9 mouse cellular contexts compared by ENCODE assay signal in the genomic region with DNA sequence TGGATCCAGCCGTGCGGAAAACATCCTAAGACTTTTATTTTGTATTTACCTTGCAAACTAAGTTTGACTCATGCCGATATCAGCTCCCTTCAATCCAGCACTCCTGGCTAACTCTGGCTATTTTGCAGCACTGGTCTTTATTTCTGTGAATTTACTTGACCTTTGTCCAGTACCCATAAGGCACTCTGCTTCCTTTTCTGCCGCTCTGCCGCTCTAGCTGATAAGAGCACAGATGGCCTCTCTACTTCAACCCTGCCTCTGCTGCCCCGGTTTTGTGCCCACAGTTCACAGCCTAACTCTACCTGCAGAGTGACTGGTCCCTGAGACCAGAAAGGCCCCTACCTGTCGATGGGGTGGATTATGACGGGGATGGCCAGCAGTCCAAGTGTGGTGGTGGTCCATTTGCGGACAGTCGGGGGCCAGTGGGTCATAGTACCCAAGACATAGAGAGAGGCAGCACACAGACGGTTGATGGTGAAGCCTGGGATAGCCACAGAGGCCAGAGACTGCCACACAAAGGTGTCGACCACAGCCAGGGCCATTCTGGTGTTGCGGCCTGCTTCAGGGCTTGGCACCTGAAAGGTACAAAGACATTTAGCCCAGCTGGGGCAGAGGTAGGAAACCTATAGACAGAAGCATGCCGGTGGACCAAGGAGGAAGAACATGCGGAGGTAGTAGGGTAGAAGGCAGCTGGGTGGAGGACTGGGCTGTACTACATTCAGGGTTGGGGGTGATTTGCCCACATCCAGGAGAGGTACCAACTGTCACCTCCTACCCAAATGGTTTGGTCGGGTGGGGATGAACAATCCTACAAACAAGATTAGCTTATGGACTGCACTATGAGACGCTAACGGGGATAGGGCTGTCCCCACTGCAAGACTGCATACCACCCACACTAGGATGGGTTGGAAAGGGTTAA. TPM values are rescaled to one million over a fixed set of nuclear protein-coding genes. Genes with fewer than 3 reads are reported as not detected.
DNase-seq lines count a peak whose midpoint lies in the region; ATAC-seq and TF ChIP-seq lines count a peak whose summit lies in the region.
"Had no signal": no experiment of that assay in that cellular context is flagged by ENCODE, and none has a peak within 500 bp of the region (broad histone marks: within the 10 kb centered on the region; RNA-seq: fewer than 3 reads in every experiment).

No protein-coding gene starts in this region.

- peaks cover 33% of the 10 kb centered on the region for H3K36me3 ChIP-seq in heart, embryonic 14.5 days (ENCODE audit: control insufficient read depth, insufficient read depth, low read length)
- H3K36me3 ChIP-seq in E14TG2a.4 (ENCODE audit: insufficient read depth, low read length) = peaks cover 40% of the 10 kb centered on the region
- H3K36me3 ChIP-seq in liver, embryonic 14.5 days (replicated peaks; ENCODE audit: control insufficient read depth, insufficient read depth, low read depth) = peaks cover 21% of the 10 kb centered on the region

- TF ChIP-seq CTCF in E14TG2a.4 (conservative IDR thresholded peaks at IDR 0.05; ENCODE audit: low read length) = no peak
- no peak for TF ChIP-seq CTCF in liver, embryonic 14.5 days (IDR thresholded peaks at IDR 0.05; ENCODE audit: low read depth)

- H3K9ac ChIP-seq in heart, embryonic 14.5 days (ENCODE audit: low read length) = no peak overlapping the region
- H3K9ac ChIP-seq in liver, embryonic 14.5 days (replicated peaks) = no peak overlapping the region

- peak overlapping the region; percentile 87 for H3K4me2 ChIP-seq in heart, embryonic 14.5 days (ENCODE audit: low read length)
- H3K4me2 ChIP-seq in liver, embryonic 14.5 days (ENCODE audit: low read depth) = peak overlapping the region; percentile 85

- H3K4me3 ChIP-seq in heart, embryonic 14.5 days (ENCODE audit: control insufficient read depth in 1 of 2, insufficient read depth in 1 of 2, low read depth in 1 of 2, low read length in 2 of 2) = peak overlapping the region in 1 of 2 experiments; percentile 80; a peak in 2 of 4 replicates
- H3K4me3 ChIP-seq in E14TG2a.4 (replicated peaks; ENCODE audit: low read length) = peak overlapping the region; percentile 86
- H3K4me3 ChIP-seq in liver, embryonic 14.5 days (ENCODE audit: insufficient read depth in 1 of 2, low read depth in 2 of 2, low read length in 2 of 2) = peak overlapping the region; percentile 57 to 91

- H3K27ac ChIP-seq in heart, embryonic 14.5 days (replicated peaks in 1 of 2; ENCODE audit: control insufficient read depth in 1 of 2, insufficient read depth in 1 of 2, low read depth in 2 of 2, low read length in 2 of 2) = no peak overlapping the region
- no peak overlapping the region for H3K27ac ChIP-seq in liver, embryonic 14.5 days

- 75% methylated on average over 18 of the region's 18 CpGs for WGBS in heart, embryonic 14.5 days
- 66% methylated on average over 18 of the region's 18 CpGs for WGBS in liver, embryonic 14.5 days (ENCODE audit: insufficient replicate concordance)

- no peak for ATAC-seq in heart, embryonic 14.5 days (ENCODE audit: insufficient number of reproducible peaks, insufficient read depth, low FRiP score, low read depth)
- ATAC-seq in liver, embryonic 14.5 days (ENCODE audit: insufficient read depth) = no peak

- TF ChIP-seq EP300 in liver, embryonic 14.5 days (IDR thresholded peaks at IDR 0.05; ENCODE audit: low read depth) = no peak

- H3K4me1 ChIP-seq in heart, embryonic 14.5 days (ENCODE audit: control insufficient read depth in 2 of 2, insufficient read depth in 2 of 2, low read length in 2 of 2) = peaks cover 16 to 26% of the 10 kb centered on the region in 2 experiments
- peaks cover 43% of the 10 kb centered on the region for H3K4me1 ChIP-seq in E14TG2a.4 (replicated peaks; ENCODE audit: low read depth, low read length)
- peaks cover 13 to 24% of the 10 kb centered on the region in 2 experiments for H3K4me1 ChIP-seq in liver, embryonic 14.5 days (replicated peaks; ENCODE audit: control insufficient read depth in 2 of 2, insufficient read depth in 2 of 2, low read length in 1 of 2)

- H3K27me3 ChIP-seq in heart, embryonic 14.5 days (ENCODE audit: control insufficient read depth, insufficient read depth, low read length) = no peaks in the 10 kb centered on the region
- H3K27me3 ChIP-seq in E14TG2a.4 (ENCODE audit: insufficient read depth, low read length) = no peaks in the 10 kb centered on the region
- H3K27me3 ChIP-seq in liver, embryonic 14.5 days (ENCODE audit: control insufficient read depth, insufficient read depth, low read length) = no peaks in the 10 kb centered on the region

- no peak for DNase-seq in heart, postnatal 4 days
- peak; percentile 82 for DNase-seq in brain, adult 2 months (ENCODE audit: low read depth, low spot score)
- DNase-seq in liver, embryonic 14.5 days (ENCODE audit: low read depth in 3 of 3, low spot score in 3 of 3) = no peak
- no peak for DNase-seq in adrenal gland, postnatal 4 days (ENCODE audit: low spot score in 2 of 2)
- DNase-seq in urinary bladder, postnatal 14 days (ENCODE audit: low spot score) = no peak
- no peak for DNase-seq in adrenal gland, postnatal 10 days

- H3K9me3 ChIP-seq in heart, embryonic 14.5 days (ENCODE audit: control insufficient read depth, low read length) = peaks cover 9% of the 10 kb centered on the region
- peaks cover 8% of the 10 kb centered on the region for H3K9me3 ChIP-seq in E14TG2a.4 (ENCODE audit: low read length)
- H3K9me3 ChIP-seq in liver, embryonic 14.5 days (ENCODE audit: control insufficient read depth, low read length) = no peaks in the 10 kb centered on the region; the same call in 1 of the 2 replicates

RNA-seq across cellular contexts. Expression of gene Mtfp1, which starts 1.5 kb away (rescaled TPM):
- 28.8 and 32.3 TPM in 2 replicates for polyA plus RNA-seq in heart, embryonic 14.5 days (2014; fragmentation: Nextera tagmentation; extraction: Ambion mirVana)
- total RNA-seq in heart, postnatal 4 days (2021) = 10 to 100 TPM; 46.3 to 52.0 TPM
- 13.3 and 16.7 TPM in 2 replicates for polyA plus RNA-seq in liver, embryonic 14.5 days (2012; rRNA removed)
- 20.6 and 22.5 TPM in 2 replicates for polyA plus RNA-seq in liver, embryonic 14.5 days (2014; fragmentation: Nextera tagmentation; extraction: Ambion mirVana)
- 10 to 100 TPM; 17.3 to 17.7 TPM for total RNA-seq in adrenal gland, postnatal 4 days (2021)
- 10 to 100 TPM; 24.4 to 34.6 TPM for total RNA-seq in adrenal gland, postnatal 10 days (2021)

RNA-seq across cellular contexts. Expression of gene Sec14l3, which starts 29.1 kb away (rescaled TPM):
- not detected in 2 replicates for polyA plus RNA-seq in heart, embryonic 14.5 days (2014; fragmentation: Nextera tagmentation; extraction: Ambion mirVana)
- total RNA-seq in heart, postnatal 4 days (2021) = not detected
- polyA plus RNA-seq in liver, embryonic 14.5 days (2012; rRNA removed) = not detected in 2 replicates
- polyA plus RNA-seq in liver, embryonic 14.5 days (2014; fragmentation: Nextera tagmentation; extraction: Ambion mirVana) = not detected in 2 replicates
- total RNA-seq in adrenal gland, postnatal 4 days (2021) = under 1 TPM; 0.51 to 0.59 TPM
- total RNA-seq in adrenal gland, postnatal 10 days (2021) = under 1 TPM; 0.27 to 0.36 TPM
- total RNA-seq: megakaryocyte progenitor cell, adult 5-6 weeks had no signal

RNA-seq across cellular contexts. Expression of gene Sec14l2, which starts 29.5 kb away (rescaled TPM):
- 0.58 TPM in 2 replicates for polyA plus RNA-seq in heart, embryonic 14.5 days (2014; fragmentation: Nextera tagmentation; extraction: Ambion mirVana)
- total RNA-seq in heart, postnatal 4 days (2021) = 1 to 10 TPM in 1 of 2 experiments, under 1 TPM in 1; 0.91 to 1.1 TPM
- 6.9 and 9.5 TPM in 2 replicates for polyA plus RNA-seq in liver, embryonic 14.5 days (2012; rRNA removed)
- polyA plus RNA-seq in liver, embryonic 14.5 days (2014; fragmentation: Nextera tagmentation; extraction: Ambion mirVana) = 4.5 and 6.0 TPM in 2 replicates
- total RNA-seq in adrenal gland, postnatal 4 days (2021) = 10 to 100 TPM in 1 of 2 experiments, 1 to 10 TPM in 1; 4.4 to 15.0 TPM
- total RNA-seq in adrenal gland, postnatal 10 days (2021) = 10 to 100 TPM; 16.4 to 33.8 TPM

RNA-seq across cellular contexts. Expression of gene Rnf215, which starts 41.3 kb away (rescaled TPM):
- 20.6 and 21.2 TPM in 2 replicates for polyA plus RNA-seq in heart, embryonic 14.5 days (2014; fragmentation: Nextera tagmentation; extraction: Ambion mirVana)
- total RNA-seq in heart, postnatal 4 days (2021) = 10 to 100 TPM; 17.5 to 18.3 TPM
- polyA plus RNA-seq in liver, embryonic 14.5 days (2012; rRNA removed) = 4.8 and 5.1 TPM in 2 replicates
- polyA plus RNA-seq in liver, embryonic 14.5 days (2014; fragmentation: Nextera tagmentation; extraction: Ambion mirVana) = 4.3 and 6.2 TPM in 2 replicates
- 10 to 100 TPM; 32.0 to 34.8 TPM for total RNA-seq in adrenal gland, postnatal 4 days (2021)
- total RNA-seq in adrenal gland, postnatal 10 days (2021) = 10 to 100 TPM; 16.7 to 21.2 TPM
